ENCODE assay signal across 8 mouse cellular contexts in genomic region chr2:159443581-159443980, GRCm38 (mm10).
DNase-seq lines count a peak whose midpoint lies in the region; ATAC-seq and TF ChIP-seq lines count a peak whose summit lies in the region.
"Had no signal": no experiment of that assay in that cellular context is flagged by ENCODE, and none has a peak within 500 bp of the region (broad histone marks: within the 10 kb centered on the region; RNA-seq: fewer than 3 reads in every experiment).

No protein-coding gene starts in this region.

- no peak for TF ChIP-seq POLR2A in kidney, adult 2 months (IDR thresholded peaks at IDR 0.05; ENCODE audit: low read depth, low read length)
- no peak for TF ChIP-seq POLR2A in brain, embryonic 14.5 days (IDR thresholded peaks at IDR 0.05; ENCODE audit: borderline replicate concordance, extremely low read depth, insufficient read depth, insufficient read length, poor library complexity, severe bottlenecking)

- no peaks in the 10 kb centered on the region for H3K27me3 ChIP-seq in kidney, adult 2 months (replicated peaks; ENCODE audit: control insufficient read depth, insufficient read depth, low read length)
- no peaks in the 10 kb centered on the region for H3K27me3 ChIP-seq in kidney, embryonic 14.5 days (ENCODE audit: control insufficient read depth, insufficient read depth, low read length)
- H3K27me3 ChIP-seq in Patski: no peaks in the 10 kb centered on the region

- H3K4me1 ChIP-seq in kidney, adult 2 months (ENCODE audit: control insufficient read depth, insufficient read depth, low read length): peaks cover 4% of the 10 kb centered on the region; the same call in 1 of the 2 replicates
- no peaks in the 10 kb centered on the region for H3K4me1 ChIP-seq in kidney, embryonic 14.5 days (ENCODE audit: control insufficient read depth, insufficient read depth, low read length)

- POLR2A ChIA-PET in Patski (lab: Charles Lee): no interaction called here

- 42% methylated on average over 8 of the region's 8 CpGs for WGBS in kidney, adult 2 months
- WGBS in kidney, embryonic 14.5 days: 35% methylated on average over 8 of the region's 8 CpGs

- DNase-seq in kidney, adult 2 months: peak; percentile 17
- DNase-seq in Patski (ENCODE audit: low read depth, low spot score) (no peak), liver (no peak)
- peak; percentile 77 for DNase-seq in brain, embryonic 14.5 days (ENCODE audit: low read depth)
- DNase-seq in left cerebral cortex, adult 18-20 months (ENCODE audit: low spot score in 2 of 2): peak; percentile 43 to 55
- no peak for DNase-seq in ovary, adult 18-20 months (ENCODE audit: low spot score)

- H3K9ac ChIP-seq in kidney, embryonic 14.5 days (ENCODE audit: low read depth, low read length): no peak overlapping the region

- H3K9me3 ChIP-seq in kidney, embryonic 14.5 days (ENCODE audit: control insufficient read depth, low read length): no peaks in the 10 kb centered on the region

- H3K36me3 ChIP-seq in kidney, adult 2 months (ENCODE audit: control insufficient read depth, insufficient read depth, low read length): no peaks in the 10 kb centered on the region
- H3K36me3 ChIP-seq in kidney, embryonic 14.5 days (ENCODE audit: control insufficient read depth, insufficient read depth, low read length): no peaks in the 10 kb centered on the region

- no peak overlapping the region for H3K27ac ChIP-seq in kidney, adult 2 months (ENCODE audit: insufficient read depth, low read depth, low read length)
- H3K27ac ChIP-seq in kidney, embryonic 14.5 days (ENCODE audit: low read depth, low read length): no peak overlapping the region
- H3K27ac ChIP-seq: macrophage had no signal

- no peak overlapping the region for H3K4me2 ChIP-seq in kidney, embryonic 14.5 days (replicated peaks; ENCODE audit: low read depth, low read length)

- TF ChIP-seq CTCF in kidney, adult 2 months (conservative IDR thresholded peaks at IDR 0.05; ENCODE audit: insufficient read depth, insufficient read length, low read depth, low read length): no peak
- TF ChIP-seq CTCF in Patski (IDR thresholded peaks at IDR 0.05): peak; percentile 14
- TF ChIP-seq CTCF in brain, embryonic 14.5 days (IDR thresholded peaks at IDR 0.05; ENCODE audit: borderline replicate concordance, extremely low read depth, insufficient read depth, insufficient read length): peak; percentile 66

- in situ Hi-C loops in Patski (cut with MboI; ENCODE audit: low pct_unique_long_range_greater_than_20kb): no loop called here

- ATAC-seq in kidney, embryonic 14.5 days (ENCODE audit: low FRiP score, low TSS enrichment): no peak
- ATAC-seq in Patski: no peak

- CTCF ChIA-PET in Patski (lab: Charles Lee): interaction anchor here (0.7 kb wide), 1 partner anchor 9 kb away, joined by 5 read pairs; no protein-coding TSS in a partner anchor

- no peak overlapping the region for H3K4me3 ChIP-seq in kidney, adult 2 months (ENCODE audit: insufficient read depth, low read depth, low read length)
- no peak overlapping the region for H3K4me3 ChIP-seq in kidney, embryonic 14.5 days (ENCODE audit: low read length)

Comparison
In these comparisons a context has a peak if more than half of its experiments do, and no peak if none do; other contexts are left out.
1. DNase-seq: peak in kidney, adult 2 months (single experiment), brain, embryonic 14.5 days (single experiment) and left cerebral cortex, adult 18-20 months (2 of 2); none in Patski (single experiment), ovary, adult 18-20 months (single experiment) and liver (single experiment).